Comparison of ENCODE assay signal across 8 mouse cellular contexts in genomic region chr15:3979871-3980270, GRCm38 (mm10). TPM values are rescaled to one million over a fixed set of nuclear protein-coding genes. Genes with fewer than 3 reads are reported as not detected.
DNase-seq lines count a peak whose midpoint lies in the region; ATAC-seq and TF ChIP-seq lines count a peak whose summit lies in the region.

No protein-coding gene starts in this region.

- peak overlapping the region; percentile 93 for H3K9ac ChIP-seq in lung, embryonic 14.5 days
- H3K9ac ChIP-seq in intestine, embryonic 15.5 days = no peak overlapping the region
- H3K9ac ChIP-seq in neural tube, embryonic 12.5 days = no peak overlapping the region

- 51% methylated on average over 3 of the region's 3 CpGs for WGBS in lung, embryonic 14.5 days
- WGBS in embryonic facial prominence, embryonic 10.5 days = 89% methylated on average over 3 of the region's 3 CpGs
- 67% methylated on average over 3 of the region's 3 CpGs for WGBS in intestine, embryonic 15.5 days
- WGBS in neural tube, embryonic 12.5 days = 85% methylated on average over 3 of the region's 3 CpGs

- no peaks in the 10 kb centered on the region for H3K27me3 ChIP-seq in lung, embryonic 14.5 days (ENCODE audit: insufficient read depth, low read length)
- H3K27me3 ChIP-seq in embryonic facial prominence, embryonic 10.5 days (replicated peaks; ENCODE audit: low read depth, poor library complexity, severe bottlenecking) = no peaks in the 10 kb centered on the region
- no peaks in the 10 kb centered on the region for H3K27me3 ChIP-seq in intestine, embryonic 15.5 days (replicated peaks)
- no peaks in the 10 kb centered on the region for H3K27me3 ChIP-seq in neural tube, embryonic 12.5 days (replicated peaks)

- no peak for TF ChIP-seq CTCF in lung, embryonic 14.5 days (IDR thresholded peaks at IDR 0.05; ENCODE audit: low read depth)

- peak overlapping the region; percentile 68 for H3K4me2 ChIP-seq in lung, embryonic 14.5 days
- H3K4me2 ChIP-seq in intestine, embryonic 15.5 days (replicated peaks) = peak overlapping the region; percentile 78
- H3K4me2 ChIP-seq in neural tube, embryonic 12.5 days (replicated peaks) = peak overlapping the region; percentile 78

- no peaks in the 10 kb centered on the region for H3K9me3 ChIP-seq in lung, embryonic 14.5 days (ENCODE audit: low read depth, low read length)
- no peaks in the 10 kb centered on the region for H3K9me3 ChIP-seq in embryonic facial prominence, embryonic 10.5 days
- no peaks in the 10 kb centered on the region for H3K9me3 ChIP-seq in intestine, embryonic 15.5 days
- H3K9me3 ChIP-seq in neural tube, embryonic 12.5 days = no peaks in the 10 kb centered on the region

- no peaks in the 10 kb centered on the region for H3K4me1 ChIP-seq in lung, embryonic 14.5 days (ENCODE audit: insufficient read depth)
- H3K4me1 ChIP-seq in embryonic facial prominence, embryonic 10.5 days = 0 out of 2 replicates have a peak, but pooled peaks cover 4% of the 10 kb centered on the region
- no peaks in the 10 kb centered on the region for H3K4me1 ChIP-seq in intestine, embryonic 15.5 days (replicated peaks)
- no peaks in the 10 kb centered on the region for H3K4me1 ChIP-seq in neural tube, embryonic 12.5 days

- H3K36me3 ChIP-seq in lung, embryonic 14.5 days (ENCODE audit: insufficient read depth) = peaks cover 30% of the 10 kb centered on the region
- peaks cover 35% of the 10 kb centered on the region for H3K36me3 ChIP-seq in embryonic facial prominence, embryonic 10.5 days (replicated peaks)
- H3K36me3 ChIP-seq in intestine, embryonic 15.5 days = 0 out of 2 replicates have a peak, but pooled peaks cover 4% of the 10 kb centered on the region
- H3K36me3 ChIP-seq in neural tube, embryonic 12.5 days = peaks cover 5% of the 10 kb centered on the region; the same call in 1 of the 2 replicates

- H3K4me3 ChIP-seq in lung, embryonic 14.5 days (ENCODE audit: low read depth, low read length) = peak overlapping the region; percentile 64
- H3K4me3 ChIP-seq in embryonic facial prominence, embryonic 10.5 days = peak overlapping the region; percentile 74
- no peak overlapping the region for H3K4me3 ChIP-seq in intestine, embryonic 15.5 days (replicated peaks)
- H3K4me3 ChIP-seq in neural tube, embryonic 12.5 days = no peak overlapping the region

- DNase-seq in lung, embryonic 14.5 days = no peak
- no peak for DNase-seq in lung, postnatal 10 days
- no peak for DNase-seq in embryonic facial prominence, embryonic 10.5 days (ENCODE audit: low spot score)
- no peak for DNase-seq in left cerebral cortex, postnatal 10 days (ENCODE audit: extremely low spot score in 1 of 2, low spot score in 2 of 2)
- DNase-seq in adrenal gland, postnatal 10 days = no peak
- DNase-seq in adrenal gland, adult 2 months = no peak

- intact Hi-C loops in left cerebral cortex, postnatal 10 days (cut with DNase I) = loop anchor here (10.0 kb wide), 2 partner anchors 685 to 775 kb away; no protein-coding TSS in a partner anchor

- ATAC-seq in lung, embryonic 14.5 days (ENCODE audit: insufficient read depth) = peak; percentile 22; the same call in 1 of the 2 replicates
- peak; percentile 25 for ATAC-seq in intestine, embryonic 15.5 days
- peak; percentile 14; the same call in 1 of the 2 replicates for ATAC-seq in neural tube, embryonic 12.5 days (ENCODE audit: low FRiP score, low read depth)

- peak overlapping the region; percentile 98 for H3K27ac ChIP-seq in lung, embryonic 14.5 days (ENCODE audit: low read depth)
- peak overlapping the region; percentile 96; the same call in 1 of the 2 replicates for H3K27ac ChIP-seq in embryonic facial prominence, embryonic 10.5 days (replicated peaks)
- peak overlapping the region; percentile 97 for H3K27ac ChIP-seq in intestine, embryonic 15.5 days
- no peak overlapping the region for H3K27ac ChIP-seq in neural tube, embryonic 12.5 days

RNA-seq across cellular contexts. Expression of gene Fbxo4, which starts 0.5 kb away (rescaled TPM):
- polyA plus RNA-seq in lung, embryonic 14.5 days (2014; fragmentation: Nextera tagmentation; extraction: Ambion mirVana) = 10.9 and 12.6 TPM in 2 replicates
- polyA plus RNA-seq in embryonic facial prominence, embryonic 10.5 days (2016; fragmentation: Nextera tagmentation; extraction: Ambion mirVana) = 4.1 and 4.2 TPM in 2 replicates
- 12.3 and 13.0 TPM in 2 replicates for polyA plus RNA-seq in intestine, embryonic 15.5 days (2015; fragmentation: Nextera tagmentation; extraction: Ambion mirVana)
- polyA plus RNA-seq in neural tube, embryonic 12.5 days (2016; fragmentation: Nextera tagmentation; extraction: Ambion mirVana) = 6.0 and 7.8 TPM in 2 replicates
- 1 to 10 TPM; 7.2 to 7.5 TPM for total RNA-seq in left cerebral cortex, postnatal 10 days (2021)
- 10 to 100 TPM; 15.3 to 20.9 TPM for total RNA-seq in adrenal gland, postnatal 10 days (2021)
- total RNA-seq in adrenal gland, adult 2 months (2021) = 10 to 100 TPM; 18.4 to 22.9 TPM
- polyA plus RNA-seq in adrenal gland, adult 2 months (2012; rRNA removed) = 10.2 and 10.9 TPM in 2 replicates

RNA-seq across cellular contexts. Expression of gene AW549877, which starts 15.7 kb away (rescaled TPM):
- 35.1 and 38.8 TPM in 2 replicates for polyA plus RNA-seq in lung, embryonic 14.5 days (2014; fragmentation: Nextera tagmentation; extraction: Ambion mirVana)
- polyA plus RNA-seq in embryonic facial prominence, embryonic 10.5 days (2016; fragmentation: Nextera tagmentation; extraction: Ambion mirVana) = 35.0 and 35.5 TPM in 2 replicates
- polyA plus RNA-seq in intestine, embryonic 15.5 days (2015; fragmentation: Nextera tagmentation; extraction: Ambion mirVana) = 29.3 and 31.6 TPM in 2 replicates
- 49.6 and 53.9 TPM in 2 replicates for polyA plus RNA-seq in neural tube, embryonic 12.5 days (2016; fragmentation: Nextera tagmentation; extraction: Ambion mirVana)
- total RNA-seq in left cerebral cortex, postnatal 10 days (2021) = 10 to 100 TPM; 43.2 to 45.3 TPM
- total RNA-seq in adrenal gland, postnatal 10 days (2021) = 10 to 100 TPM; 42.2 to 56.5 TPM
- total RNA-seq in adrenal gland, adult 2 months (2021) = 10 to 100 TPM; 44.2 to 53.6 TPM
- 4.1 and 5.4 TPM in 2 replicates for polyA plus RNA-seq in adrenal gland, adult 2 months (2012; rRNA removed)

RNA-seq across cellular contexts. Expression of gene Oxct1, which starts 46.3 kb away (rescaled TPM):
- polyA plus RNA-seq in lung, embryonic 14.5 days (2014; fragmentation: Nextera tagmentation; extraction: Ambion mirVana) = 210 and 226 TPM in 2 replicates
- 102 and 122 TPM in 2 replicates for polyA plus RNA-seq in embryonic facial prominence, embryonic 10.5 days (2016; fragmentation: Nextera tagmentation; extraction: Ambion mirVana)
- 175 and 233 TPM in 2 replicates for polyA plus RNA-seq in intestine, embryonic 15.5 days (2015; fragmentation: Nextera tagmentation; extraction: Ambion mirVana)
- polyA plus RNA-seq in neural tube, embryonic 12.5 days (2016; fragmentation: Nextera tagmentation; extraction: Ambion mirVana) = 184 and 190 TPM in 2 replicates
- 100 to 1,000 TPM; 655 to 665 TPM for total RNA-seq in left cerebral cortex, postnatal 10 days (2021)
- 100 to 1,000 TPM; 130 to 134 TPM for total RNA-seq in adrenal gland, postnatal 10 days (2021)
- 100 to 1,000 TPM; 203 to 209 TPM for total RNA-seq in adrenal gland, adult 2 months (2021)
- 77.9 and 85.9 TPM in 2 replicates for polyA plus RNA-seq in adrenal gland, adult 2 months (2012; rRNA removed)

Comparison
In these comparisons a context has a peak if more than half of its experiments do, and no peak if none do; other contexts are left out.
1. H3K4me3 ChIP-seq: peak in lung, embryonic 14.5 days (single experiment) and embryonic facial prominence, embryonic 10.5 days (single experiment); none in intestine, embryonic 15.5 days (single experiment) and neural tube, embryonic 12.5 days (single experiment).
2. Peak in every context shown above with its lines, with median percentiles within 50 percentile points of each other: ATAC-seq and H3K4me2 ChIP-seq.